Mouse (Mus musculus): ENCODE data around the gene Galnt3. TPM values are rescaled to one million over a fixed set of nuclear protein-coding genes. Genes with fewer than 3 reads are reported as not detected.

Galnt3 gene
- total RNA-seq, 2 experiments from 2014 or later: 9.3 to 12.4 TPM

DNA sequence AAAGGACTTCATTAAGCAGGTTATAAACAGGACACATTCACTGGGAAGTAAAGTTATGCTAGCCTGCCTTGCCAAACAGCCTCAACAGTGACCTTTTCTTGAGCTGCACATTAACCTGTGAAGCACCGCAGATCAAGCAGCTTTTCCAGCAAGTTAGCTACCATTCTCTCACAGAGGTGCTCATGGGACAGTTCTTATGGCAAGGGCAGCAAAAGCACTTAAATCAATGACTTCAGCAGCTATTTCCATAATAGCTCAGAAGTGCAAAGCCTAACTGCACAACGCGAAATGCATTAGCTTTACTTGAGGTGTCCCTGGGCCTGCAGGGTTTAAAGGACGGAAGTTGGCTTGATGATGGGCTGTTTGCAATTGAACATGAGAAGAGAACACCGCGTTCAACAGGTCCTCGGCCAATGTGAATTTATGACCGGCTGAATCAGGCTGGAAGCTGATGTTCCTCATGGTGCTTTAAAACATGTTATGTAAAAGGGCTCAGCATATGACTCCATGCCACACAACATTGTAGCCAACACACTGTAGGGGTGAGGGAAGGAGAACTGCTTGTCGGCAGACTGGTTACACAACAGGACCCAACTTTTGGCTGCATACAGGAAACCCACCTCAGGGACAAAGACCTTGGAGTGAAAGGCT lies 16.8 kb downstream of the Galnt3 start:
- ATAC-seq (replicated peaks; ENCODE audit: poor library complexity): no peak

DNA sequence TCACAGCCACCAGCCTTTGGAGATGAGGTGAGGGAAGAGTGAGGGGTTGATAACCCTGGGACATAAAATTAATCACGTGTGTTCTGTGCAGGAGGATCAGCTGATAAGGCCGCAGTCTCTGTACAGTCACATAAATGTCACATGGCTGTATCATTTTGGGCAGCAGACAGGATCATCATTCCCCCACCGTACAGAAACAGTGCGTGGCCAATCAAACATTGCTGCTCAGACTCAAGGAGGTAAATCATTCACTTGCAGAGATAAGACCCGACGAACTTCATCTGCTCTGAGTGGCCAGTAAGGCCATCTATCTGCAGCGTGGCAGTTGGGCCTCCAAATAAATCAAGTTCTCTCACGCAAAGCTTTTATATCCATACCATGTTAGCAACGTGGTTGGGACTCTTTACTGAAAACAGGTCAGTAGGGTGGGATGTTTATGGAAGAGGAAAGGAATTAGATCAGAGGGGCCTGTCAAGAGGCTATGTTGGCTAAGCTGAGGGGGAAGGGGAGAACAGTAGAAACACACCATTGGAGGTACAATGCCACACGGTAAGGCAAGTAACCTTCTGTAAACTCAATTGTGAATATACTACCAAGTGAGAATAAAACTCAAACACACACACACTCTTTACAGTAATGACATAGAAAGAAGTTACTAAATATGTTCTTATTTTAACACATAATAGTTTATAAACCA lies 20.9 kb downstream of the Galnt3 start:
- ATAC-seq (replicated peaks; ENCODE audit: poor library complexity): no peak

DNA sequence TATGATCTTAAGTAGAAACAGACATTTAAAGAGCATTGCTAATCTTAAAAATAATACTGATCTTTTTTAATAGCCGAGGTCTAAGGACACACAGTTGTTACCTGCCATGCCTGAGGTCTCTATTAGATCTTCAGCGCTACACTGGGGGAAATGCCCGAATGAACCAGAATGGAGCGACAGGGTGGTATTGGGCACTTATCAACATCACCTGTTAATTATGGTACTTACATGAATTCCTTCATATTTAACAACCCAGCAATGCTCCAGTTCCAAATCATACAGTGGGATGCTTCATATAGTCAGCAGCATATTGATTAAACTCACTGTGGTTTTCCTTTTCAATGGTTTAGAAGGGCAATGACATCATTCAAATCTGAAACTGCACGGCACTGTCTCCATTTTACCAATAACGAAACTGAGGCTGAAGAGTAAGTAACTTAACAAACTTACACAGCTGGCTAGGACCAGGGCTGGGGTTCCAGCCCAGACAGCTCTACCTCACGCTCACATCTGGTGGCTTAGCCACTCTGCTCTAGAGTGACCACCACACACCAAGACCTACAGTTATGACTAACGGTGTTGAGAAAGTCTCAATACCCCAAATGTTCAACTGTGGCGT lies 23.0 kb downstream of the Galnt3 start:
- ATAC-seq (replicated peaks; ENCODE audit: poor library complexity): no peak

DNA sequence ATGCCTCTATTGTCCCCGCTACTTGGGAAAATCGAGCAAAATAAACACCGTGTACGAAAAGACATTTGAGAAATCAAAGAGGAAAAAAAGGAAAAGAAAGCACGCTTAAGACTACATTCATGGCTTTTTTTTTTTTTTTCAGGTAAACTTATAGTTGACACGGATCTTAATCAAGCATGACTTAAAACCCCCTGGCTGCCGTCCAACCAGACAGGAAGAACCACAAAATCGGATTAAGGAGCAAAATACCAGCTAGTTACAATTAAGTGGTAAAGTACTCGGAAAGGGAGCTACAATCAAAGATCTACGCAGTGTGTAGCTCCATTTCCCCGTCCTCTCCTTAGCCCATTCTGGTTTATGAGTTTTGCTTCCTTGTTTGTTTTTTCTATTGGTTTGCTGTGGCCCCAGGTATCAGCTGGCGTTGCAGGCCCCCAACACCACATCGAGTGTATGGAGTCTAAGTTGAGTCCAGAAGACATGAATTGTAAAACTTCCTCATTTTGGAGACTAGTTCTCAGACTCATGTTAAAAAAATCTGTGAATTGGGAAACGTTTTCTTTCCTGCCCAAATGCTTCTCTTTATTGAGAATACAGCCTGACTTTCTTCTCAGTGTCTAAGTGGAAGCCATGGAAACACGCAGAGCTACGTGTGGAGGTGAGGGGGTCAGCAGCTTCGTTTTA lies 24.0 kb downstream of the Galnt3 start:
- peak; percentile 42; the same call in 1 of the 2 replicates for ATAC-seq (replicated peaks; ENCODE audit: poor library complexity)

DNA sequence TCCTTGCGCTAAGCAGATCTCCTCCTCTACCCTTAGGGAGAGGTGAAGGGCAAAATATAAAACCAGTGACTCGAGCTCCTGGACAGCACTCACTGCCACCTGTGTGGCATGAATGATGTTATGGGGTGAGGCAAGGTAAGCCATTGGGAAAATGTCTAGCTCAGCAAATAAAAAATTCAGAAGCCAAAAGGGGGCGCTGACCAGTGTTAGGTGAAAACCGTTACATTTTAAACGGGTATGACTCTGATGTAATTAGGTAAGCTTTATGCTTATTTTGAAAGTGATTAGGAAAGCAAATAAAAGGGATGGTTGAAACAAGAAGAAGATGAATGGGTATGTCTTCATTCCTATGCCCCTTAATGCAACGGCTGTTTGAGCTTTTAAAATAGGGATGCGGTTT lies 24.6 kb downstream of the Galnt3 start:
- ATAC-seq (replicated peaks; ENCODE audit: poor library complexity): no peak

DNA sequence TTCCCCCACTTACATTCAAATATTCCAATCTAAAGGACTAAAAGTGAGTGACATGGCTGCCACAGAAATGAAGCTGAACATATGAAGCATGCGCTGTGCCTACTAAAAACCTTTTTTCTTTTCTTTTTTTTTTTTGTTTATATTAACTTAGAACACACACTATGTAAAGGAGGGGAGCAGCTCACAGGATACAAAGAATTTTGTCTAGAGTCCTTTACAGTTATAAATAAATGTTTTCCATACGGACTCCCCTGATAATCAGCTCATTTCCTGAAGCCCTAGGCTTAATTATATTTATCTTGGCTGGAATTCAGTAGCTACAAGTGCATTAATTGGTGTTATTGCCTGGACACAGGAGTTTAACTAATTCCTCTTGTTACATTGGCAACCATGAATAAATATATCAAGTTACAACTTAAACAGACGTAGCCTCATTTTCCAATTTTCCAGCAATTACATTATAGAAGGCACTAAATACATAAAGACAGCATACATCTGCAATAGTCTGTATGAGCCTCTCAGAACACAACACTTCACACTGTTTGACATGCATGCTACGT lies 30.1 kb downstream of the Galnt3 start:
- no peak for ATAC-seq (replicated peaks; ENCODE audit: poor library complexity)

DNA sequence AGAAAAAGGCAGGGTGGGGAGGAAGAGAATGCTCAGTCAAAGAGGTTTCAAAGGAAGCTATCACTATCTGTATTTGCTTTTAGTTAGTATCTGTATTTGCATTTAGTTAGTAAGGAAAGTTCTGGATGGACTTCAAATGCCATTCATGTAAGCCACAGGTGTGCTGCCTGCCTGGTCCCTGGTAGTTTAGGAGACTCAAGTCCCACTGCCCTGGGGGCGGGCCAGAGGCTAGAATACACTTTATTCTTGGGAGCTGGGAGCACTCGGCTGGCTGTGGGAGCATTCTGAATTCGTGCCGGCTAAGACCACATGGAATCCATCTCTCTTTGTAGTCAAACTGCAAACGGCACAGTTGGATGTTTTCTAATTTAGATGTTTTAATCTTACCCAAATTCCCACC lies 33.5 kb downstream of the Galnt3 start:
- ATAC-seq (replicated peaks; ENCODE audit: poor library complexity): no peak

DNA sequence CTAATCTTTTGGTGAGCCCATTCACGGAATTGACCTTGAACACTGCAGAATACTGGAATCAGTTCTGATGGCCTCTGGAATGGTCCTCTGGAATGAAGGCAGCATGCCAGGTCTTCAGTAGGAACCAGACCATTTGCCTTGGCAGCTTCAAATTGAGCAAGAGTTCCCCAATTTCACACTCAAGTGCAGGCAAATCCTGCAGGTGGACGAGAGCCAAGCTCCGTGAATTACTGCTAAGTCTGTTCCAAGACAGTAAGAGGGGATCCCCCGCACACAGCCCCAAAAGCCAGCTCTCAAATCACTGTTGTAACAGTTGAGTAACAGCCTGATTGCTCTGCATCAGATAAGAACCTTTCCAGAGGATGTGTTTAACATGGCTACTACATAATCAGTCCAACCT lies 42.9 kb downstream of the Galnt3 start:
- no peak for ATAC-seq (replicated peaks; ENCODE audit: poor library complexity)

DNA sequence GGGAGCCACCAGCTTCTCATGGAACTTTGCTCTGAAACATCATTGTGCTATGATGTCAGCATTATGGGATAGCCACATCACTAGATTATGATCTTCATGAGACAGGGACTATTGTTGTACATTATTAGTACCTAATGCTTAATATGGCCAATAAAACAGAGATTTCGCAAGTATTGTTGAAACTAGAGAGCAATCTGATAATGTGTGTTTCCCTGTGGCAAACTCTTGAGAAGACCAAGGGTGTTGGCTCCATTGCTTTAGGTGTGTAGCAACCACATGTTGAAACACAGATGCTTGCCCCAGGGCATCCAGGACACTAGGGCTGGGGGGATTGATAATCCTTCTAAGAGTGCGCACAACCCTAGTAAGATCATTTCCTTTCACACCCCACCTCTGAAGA lies 44.1 kb downstream of the Galnt3 start:
- no peak for ATAC-seq (replicated peaks; ENCODE audit: poor library complexity)

DNA sequence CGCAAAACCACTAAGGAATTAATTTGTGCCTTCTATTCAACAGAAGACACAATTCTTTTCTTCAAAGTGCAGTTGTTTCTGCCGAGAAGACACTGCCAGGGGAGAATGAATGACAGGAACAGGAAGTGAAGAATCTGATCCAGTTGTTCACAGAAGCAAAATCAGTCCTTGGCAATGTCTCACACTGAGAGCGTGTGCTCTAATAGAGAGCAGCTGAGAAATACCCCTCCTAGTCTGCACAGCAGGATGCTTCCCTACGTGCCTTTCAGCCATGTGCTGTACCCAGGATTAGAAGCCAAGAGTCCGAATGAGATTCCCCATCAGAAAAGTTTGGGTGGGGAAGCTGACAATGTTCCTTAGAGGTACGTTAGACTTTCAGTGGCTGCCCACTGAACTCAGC lies 55.3 kb downstream of the Galnt3 start:
- no peak for ATAC-seq (replicated peaks; ENCODE audit: poor library complexity)

DNA sequence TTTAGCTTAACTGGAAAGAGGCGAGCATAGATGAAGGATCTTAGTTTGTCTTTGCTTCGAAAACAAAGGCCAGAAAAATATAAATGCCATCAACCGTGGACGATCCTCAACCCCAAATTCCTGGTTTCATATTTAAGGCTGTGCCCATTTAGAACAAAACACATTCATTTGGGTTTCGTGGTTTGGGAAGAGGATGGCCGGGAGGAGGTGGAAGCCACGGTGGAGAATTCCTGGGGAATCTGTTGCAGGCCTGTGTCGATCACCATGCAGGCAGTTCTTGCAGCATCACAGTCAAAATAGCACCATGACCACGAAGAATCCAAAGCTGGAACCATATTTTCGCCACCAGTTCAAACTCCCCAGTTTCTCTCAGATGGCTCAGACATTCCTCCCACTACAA lies 61.5 kb downstream of the Galnt3 start:
- ATAC-seq (replicated peaks; ENCODE audit: poor library complexity): no peak

DNA sequence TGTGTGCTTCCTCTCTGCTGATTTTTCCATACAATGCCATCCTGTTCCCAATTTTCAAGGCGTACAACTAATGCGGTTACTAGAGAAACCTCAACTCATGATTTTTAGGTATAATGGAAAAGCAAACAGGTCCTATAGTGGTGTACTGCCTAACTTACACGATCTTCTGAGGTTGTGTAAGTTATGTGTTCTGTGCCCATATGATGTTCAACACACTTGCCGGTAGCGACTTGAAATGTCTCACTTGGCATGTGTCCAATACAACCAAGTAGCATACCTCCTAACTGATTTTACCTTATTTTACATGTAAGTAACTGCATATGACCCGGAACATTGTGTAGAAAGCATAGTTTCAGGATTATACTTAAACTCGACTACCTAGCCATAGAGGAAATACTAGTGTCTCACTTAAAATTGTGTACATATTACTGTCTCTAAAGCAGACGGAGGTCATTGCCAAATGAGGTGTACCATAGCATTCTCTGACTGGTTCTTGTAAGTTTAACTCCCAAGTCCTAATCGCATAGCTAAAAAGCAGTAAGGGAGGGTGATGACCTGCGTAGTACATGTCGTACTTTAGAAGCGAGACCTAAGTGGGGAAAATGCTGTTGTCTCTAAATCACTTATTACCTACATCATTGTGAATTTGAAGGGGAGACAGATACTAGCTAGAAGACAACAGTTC lies 80.2 kb downstream of the Galnt3 start:
- peak; percentile 75 for ATAC-seq (replicated peaks; ENCODE audit: poor library complexity)

DNA sequence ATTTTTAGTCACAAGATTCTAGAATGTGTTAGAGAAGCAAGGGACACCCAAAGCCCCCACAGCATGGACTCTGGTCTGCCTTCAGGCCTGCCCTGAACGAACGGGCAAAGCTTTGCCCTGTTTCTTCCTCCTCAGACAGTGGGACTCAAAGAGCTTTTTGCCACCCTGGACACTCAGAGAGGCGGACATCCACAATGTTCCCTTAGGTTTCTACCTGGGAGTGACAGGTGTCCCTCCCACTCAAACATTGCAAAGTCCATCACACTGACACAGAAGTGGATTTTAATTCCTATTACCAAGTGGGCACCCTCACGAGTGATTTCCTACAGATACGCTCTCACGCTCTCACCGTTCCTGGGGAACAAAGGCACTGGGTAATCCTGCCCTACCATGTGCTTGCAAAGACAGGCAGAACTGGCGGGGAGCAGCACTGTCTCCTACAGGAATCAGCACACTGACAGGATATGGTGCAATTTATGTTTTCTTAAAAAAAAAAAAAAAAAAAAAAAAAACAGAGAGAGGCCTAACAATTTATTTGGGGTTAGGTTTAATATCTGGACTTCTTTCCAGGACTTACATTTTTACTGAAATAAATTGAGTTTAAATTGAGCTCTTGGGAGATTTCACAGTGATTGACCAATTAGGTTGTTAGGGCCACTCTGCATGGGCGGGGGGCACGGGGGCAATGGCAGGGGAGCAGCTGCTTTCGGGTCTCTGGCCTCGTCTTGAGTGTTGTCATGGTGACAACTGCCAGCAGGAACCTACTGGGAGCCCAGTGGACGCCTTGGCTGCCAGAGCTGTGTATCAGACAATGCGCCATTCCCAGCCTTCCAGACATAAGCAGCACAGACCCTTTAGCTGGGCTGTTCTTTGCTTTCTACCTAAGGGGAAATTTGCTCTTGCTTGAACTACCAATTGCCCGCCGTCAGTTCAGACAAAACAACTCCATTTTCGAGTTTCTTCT lies 81.1 kb downstream of the Galnt3 start:
- peak; percentile 18; the same call in 1 of the 2 replicates for ATAC-seq (replicated peaks; ENCODE audit: poor library complexity)

DNA sequence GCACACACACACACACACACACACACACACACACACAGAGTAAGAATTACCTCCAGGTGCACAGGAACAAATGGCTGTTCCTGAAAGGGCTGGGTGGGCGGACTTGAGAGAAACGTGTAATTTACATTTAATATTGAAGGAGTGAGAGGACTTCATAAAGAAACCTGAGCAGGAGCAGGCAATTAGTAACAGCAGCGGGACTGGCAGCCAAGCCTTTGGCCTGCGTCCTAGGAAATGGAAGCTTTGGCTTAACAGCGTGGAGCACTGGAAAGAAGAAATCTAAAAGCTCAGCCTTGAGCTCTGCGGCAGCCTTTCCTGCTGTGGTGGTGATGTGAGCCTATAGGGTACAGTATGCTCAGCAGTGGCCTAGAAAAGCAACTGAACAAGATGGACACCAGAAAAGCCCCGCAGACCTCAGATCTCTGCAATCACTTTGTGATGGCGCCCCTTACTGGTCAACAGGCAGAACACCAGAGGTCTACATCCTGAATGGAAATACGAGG lies 82.8 kb downstream of the Galnt3 start:
- peak; percentile 48; the same call in 1 of the 2 replicates for ATAC-seq (replicated peaks; ENCODE audit: poor library complexity)

DNA sequence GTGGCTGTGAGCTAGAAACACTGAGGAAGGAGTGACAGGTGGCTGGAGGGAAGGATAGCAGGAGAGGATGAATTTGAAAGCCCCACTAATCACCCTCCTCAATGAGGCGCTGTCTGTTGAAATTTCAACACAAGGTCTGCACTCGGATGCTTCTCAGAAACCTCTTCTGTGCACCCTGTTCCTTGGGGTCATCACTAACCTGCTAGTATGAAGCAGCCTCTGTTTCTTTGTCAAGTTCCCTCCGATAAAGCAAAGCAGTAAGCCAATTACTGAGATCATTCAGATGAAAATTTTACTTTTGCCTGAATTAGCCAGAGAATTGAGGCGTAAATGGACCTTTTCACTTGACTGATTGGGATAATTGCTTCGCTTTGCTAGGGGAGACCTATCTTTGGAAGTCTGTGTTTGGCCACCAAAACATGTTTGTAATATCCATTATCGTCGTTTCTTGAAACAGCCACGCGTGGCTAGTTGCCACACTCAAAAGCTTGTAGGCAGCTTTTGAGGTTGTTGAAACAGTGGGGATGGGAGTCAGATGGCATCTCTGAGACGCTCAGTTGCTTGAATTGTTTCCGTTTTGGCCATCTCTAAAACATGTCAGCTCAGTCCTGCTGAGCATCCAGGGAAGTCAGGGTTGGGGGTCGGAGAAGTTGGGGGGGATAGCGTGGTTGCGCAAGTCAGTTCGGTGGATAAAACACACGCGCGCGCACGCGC lies 83.4 kb downstream of the Galnt3 start:
- no peak for ATAC-seq (replicated peaks; ENCODE audit: poor library complexity)

DNA sequence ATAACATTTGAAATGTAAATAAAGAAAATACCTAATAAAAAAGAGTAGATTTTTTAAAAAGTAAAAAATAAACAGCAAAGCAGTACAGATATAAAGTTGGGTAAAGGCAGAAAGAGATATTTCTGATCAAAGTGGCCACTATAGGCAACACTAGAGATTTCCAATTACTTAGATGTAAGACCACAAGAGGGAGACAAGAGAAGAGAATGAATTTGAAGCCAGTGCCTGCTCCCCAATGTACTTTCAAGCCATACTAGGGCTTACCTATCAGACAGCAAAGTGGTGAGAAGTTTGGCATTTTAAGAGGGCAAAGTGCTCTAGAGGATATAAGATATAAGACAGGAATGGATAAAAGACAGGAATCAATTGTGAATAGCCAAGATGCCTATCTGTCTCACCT lies 84.2 kb downstream of the Galnt3 start:
- no peak for ATAC-seq (replicated peaks; ENCODE audit: poor library complexity)

DNA sequence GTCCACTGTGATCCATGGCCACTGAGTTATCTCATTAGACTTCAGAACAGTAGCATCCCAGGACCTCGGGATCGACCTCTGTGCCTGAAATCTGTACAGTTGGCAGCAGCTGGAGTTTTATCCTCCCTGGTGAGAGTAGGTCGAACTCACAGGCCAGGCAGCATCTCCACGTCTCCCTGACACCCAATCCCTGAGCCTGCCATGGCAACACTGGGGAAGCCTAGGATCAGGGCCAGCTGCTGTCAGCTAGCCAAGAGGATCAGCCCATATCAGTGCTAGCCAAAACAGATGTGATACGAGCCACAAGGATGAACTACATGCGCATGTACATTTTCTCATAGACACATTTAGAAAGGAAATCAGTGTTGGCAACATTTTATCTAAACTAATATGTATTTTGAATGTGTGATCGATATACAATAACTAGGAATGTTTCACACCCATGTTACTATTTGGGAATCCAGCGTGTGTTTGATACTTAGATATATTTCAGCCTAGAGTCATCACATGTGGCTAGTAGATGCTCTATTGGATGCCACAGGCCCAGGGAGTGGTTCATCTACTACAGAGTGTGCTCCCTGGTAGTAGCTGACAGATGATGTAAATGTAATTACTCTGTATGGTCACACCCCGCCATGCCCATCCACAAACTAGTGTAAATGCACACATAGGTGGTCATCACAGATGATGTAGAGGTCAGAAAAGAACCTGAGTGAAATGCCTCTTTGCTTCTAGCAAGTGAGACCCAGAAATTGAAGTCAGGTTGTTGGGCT lies 89.7 kb downstream of the Galnt3 start:
- no peak for ATAC-seq (replicated peaks; ENCODE audit: poor library complexity)
